Mouse (Mus musculus): ENCODE results near the gene Otof. TPM values are rescaled to one million over a fixed set of nuclear protein-coding genes. Genes with fewer than 3 reads are reported as not detected.

The Otof gene
- polyA plus RNA-seq, 1 experiment from 2014 or later: 0.73 TPM

Other genes starting within 250 kb of the Otof start
- gene Selenoi, start 229.4 kb downstream of the Otof start, polyA plus RNA-seq (2016; fragmentation: Nextera tagmentation; extraction: Ambion mirVana): 23.0 and 23.3 TPM in 2 replicates
- 0.84 and 1.3 TPM in 2 replicates for gene Drc1, start 180.5 kb downstream of the Otof start, polyA plus RNA-seq (2016; fragmentation: Nextera tagmentation; extraction: Ambion mirVana)
- gene 1700001C02Rik, start 4.1 kb upstream of the Otof start, polyA plus RNA-seq (2016; fragmentation: Nextera tagmentation; extraction: Ambion mirVana): not detected in 2 replicates
- gene Cib4, start 83.9 kb upstream of the Otof start, polyA plus RNA-seq (2016; fragmentation: Nextera tagmentation; extraction: Ambion mirVana): not detected in 2 replicates
- 0.82 and 1.3 TPM in 2 replicates for gene Kcnk3, start 126.2 kb upstream of the Otof start, polyA plus RNA-seq (2016; fragmentation: Nextera tagmentation; extraction: Ambion mirVana)
- 25.4 and 29.1 TPM in 2 replicates for gene Slc35f6, start 186.0 kb upstream of the Otof start, polyA plus RNA-seq (2016; fragmentation: Nextera tagmentation; extraction: Ambion mirVana)
- gene Cenpa, start 204.8 kb upstream of the Otof start, polyA plus RNA-seq (2016; fragmentation: Nextera tagmentation; extraction: Ambion mirVana): 268 and 290 TPM in 2 replicates
- 136 and 153 TPM in 2 replicates for gene Dpysl5, start 249.6 kb upstream of the Otof start, polyA plus RNA-seq (2016; fragmentation: Nextera tagmentation; extraction: Ambion mirVana)